In genomic region chr13:25187326-25187710, GRCm38 (mm10) we compare ENCODE assay signal across 8 mouse cellular contexts.
A peak's percentile ranks its signal among the peaks of the same experiment; 100 is the strongest.
DNase-seq lines count a peak whose midpoint lies in the region; ATAC-seq and TF ChIP-seq lines count a peak whose summit lies in the region.

No protein-coding gene starts in this region.

- 9% methylated on average over 6 of the region's 6 CpGs for WGBS in heart, embryonic 10.5 days
- WGBS in embryonic facial prominence, embryonic 14.5 days: 4% methylated on average over 6 of the region's 6 CpGs
- WGBS in stomach, embryonic 15.5 days: 6% methylated on average over 6 of the region's 6 CpGs

- peak overlapping the region; percentile 27; the same call in 1 of the 2 replicates for H3K4me3 ChIP-seq in heart, embryonic 10.5 days
- no peak overlapping the region for H3K4me3 ChIP-seq in CH12.LX (replicated peaks in 1 of 3; ENCODE audit: low read depth in 2 of 3, low read length in 2 of 3, poor library complexity in 1 of 3)
- 0 out of 2 replicates have a peak overlapping the region, but pooled peaks have one; percentile 2 for H3K4me3 ChIP-seq in embryonic facial prominence, embryonic 14.5 days (ENCODE audit: low read depth, low read length)
- no peak overlapping the region for H3K4me3 ChIP-seq in stomach, embryonic 15.5 days (replicated peaks)

- peaks cover 14% of the 10 kb centered on the region; the same call in 1 of the 2 replicates for H3K4me1 ChIP-seq in heart, embryonic 10.5 days
- H3K4me1 ChIP-seq in CH12.LX (ENCODE audit: control insufficient read depth in 1 of 2, insufficient read depth in 2 of 2): peaks cover 3 to 11% of the 10 kb centered on the region in 2 experiments; a peak in 2 of 4 replicates
- H3K4me1 ChIP-seq in embryonic facial prominence, embryonic 14.5 days (ENCODE audit: control insufficient read depth, insufficient read depth, low read length): peaks cover 15% of the 10 kb centered on the region
- no peaks in the 10 kb centered on the region for H3K4me1 ChIP-seq in stomach, embryonic 15.5 days

- peak in 1 of 2 experiments; percentile 63; a peak in 2 of 4 replicates for TF ChIP-seq CTCF in CH12.LX (conservative IDR thresholded peaks at IDR 0.05 in 1 of 2, IDR thresholded peaks at IDR 0.05 in 1 of 2; ENCODE audit: low read depth in 2 of 2, low read length in 2 of 2)

- dilution Hi-C loops in CH12.LX (cut with MboI; ENCODE audit: extremely low pct_ligation_motif_present, extremely low pct_unique_long_range_greater_than_20kb, low sequenced_read_pairs): no loop called here

- H3K27ac ChIP-seq in heart, embryonic 10.5 days: no peak overlapping the region; the same call in 1 of the 2 replicates
- H3K27ac ChIP-seq in CH12.LX (ENCODE audit: insufficient read depth, low read depth): no peak overlapping the region
- H3K27ac ChIP-seq in embryonic facial prominence, embryonic 14.5 days (replicated peaks; ENCODE audit: low read depth, low read length): no peak overlapping the region
- H3K27ac ChIP-seq in stomach, embryonic 15.5 days: no peak overlapping the region

- intact Hi-C loops in left cerebral cortex, postnatal 4 days (cut with DNase I): loop anchor here (10.0 kb wide), 1 partner anchor 747 kb away; no protein-coding TSS in a partner anchor

- no peaks in the 10 kb centered on the region for H3K79me2 ChIP-seq in CH12.LX (replicated peaks; ENCODE audit: control insufficient read depth, extremely low read depth, insufficient read depth, poor library complexity, severe bottlenecking)

- TF ChIP-seq EP300 in CH12.LX (IDR thresholded peaks at IDR 0.05; ENCODE audit: low read length): no peak

- no peak for DNase-seq in heart, embryonic 10.5 days (ENCODE audit: low spot score)
- DNase-seq in heart, adult 8-10 months (ENCODE audit: low spot score): no peak
- DNase-seq in CH12.LX (ENCODE audit: extremely low read depth): peak; percentile 66
- DNase-seq in embryonic facial prominence, embryonic 14.5 days (ENCODE audit: low spot score): peak; percentile 70
- DNase-seq in left cerebral cortex, postnatal 4 days: peak; percentile 5
- DNase-seq in urinary bladder, adult 18-20 months (ENCODE audit: low spot score in 2 of 2): no peak
- no peak for DNase-seq in frontal cortex, postnatal 14 days (ENCODE audit: low spot score in 2 of 2)

- peak; percentile 74 for ATAC-seq in embryonic facial prominence, embryonic 14.5 days (ENCODE audit: low read depth)
- ATAC-seq in stomach, embryonic 15.5 days (ENCODE audit: insufficient read depth, low FRiP score, low read depth): no peak

- no peaks in the 10 kb centered on the region for H3K9me3 ChIP-seq in heart, embryonic 10.5 days
- H3K9me3 ChIP-seq in CH12.LX (replicated peaks; ENCODE audit: low read length): no peaks in the 10 kb centered on the region
- H3K9me3 ChIP-seq in embryonic facial prominence, embryonic 14.5 days (ENCODE audit: control insufficient read depth, low read length): no peaks in the 10 kb centered on the region
- H3K9me3 ChIP-seq in stomach, embryonic 15.5 days: no peaks in the 10 kb centered on the region

- H3K4me2 ChIP-seq in CH12.LX (ENCODE audit: insufficient read depth, low read depth, poor library complexity, severe bottlenecking): peak overlapping the region; percentile 44
- H3K4me2 ChIP-seq in embryonic facial prominence, embryonic 14.5 days (ENCODE audit: low read depth, low read length): peak overlapping the region; percentile 40
- H3K4me2 ChIP-seq in stomach, embryonic 15.5 days: peak overlapping the region; percentile 31; the same call in 1 of the 2 replicates

- peak; percentile 74 for TF ChIP-seq RAD21 in CH12.LX (IDR thresholded peaks at IDR 0.05; ENCODE audit: low read depth, low read length)

- in situ Hi-C loops in CH12.LX (cut with MboI; ENCODE audit: low pct_ligation_motif_present, low pct_unique_long_range_greater_than_20kb, low sequenced_read_pairs): no loop called here

- no peaks in the 10 kb centered on the region for H3K27me3 ChIP-seq in heart, embryonic 10.5 days (ENCODE audit: insufficient read depth, poor library complexity, severe bottlenecking)
- H3K27me3 ChIP-seq in CH12.LX (replicated peaks): no peaks in the 10 kb centered on the region
- H3K27me3 ChIP-seq in embryonic facial prominence, embryonic 14.5 days (replicated peaks; ENCODE audit: control insufficient read depth, insufficient read depth, low read length): no peaks in the 10 kb centered on the region
- no peaks in the 10 kb centered on the region for H3K27me3 ChIP-seq in stomach, embryonic 15.5 days (replicated peaks)

- no peaks in the 10 kb centered on the region for H3K36me3 ChIP-seq in heart, embryonic 10.5 days
- H3K36me3 ChIP-seq in CH12.LX (replicated peaks in 1 of 2; ENCODE audit: control insufficient read depth in 1 of 2, insufficient read depth in 1 of 2, low read length in 1 of 2): no peaks in the 10 kb centered on the region
- H3K36me3 ChIP-seq in embryonic facial prominence, embryonic 14.5 days (ENCODE audit: control insufficient read depth, insufficient read depth, low read length): no peaks in the 10 kb centered on the region
- no peaks in the 10 kb centered on the region for H3K36me3 ChIP-seq in stomach, embryonic 15.5 days

- TF ChIP-seq POLR2A in CH12.LX (IDR thresholded peaks at IDR 0.05; ENCODE audit: low read depth, low read length): no peak

- H3K9ac ChIP-seq in CH12.LX (ENCODE audit: insufficient read depth, low read depth): no peak overlapping the region
- H3K9ac ChIP-seq in embryonic facial prominence, embryonic 14.5 days (ENCODE audit: low read depth, low read length): no peak overlapping the region
- H3K9ac ChIP-seq in stomach, embryonic 15.5 days: no peak overlapping the region

TF ChIP-seq in CH12.LX, 34 proteins besides CTCF, POLR2A, EP300 and RAD21:
- no peak for TF ChIP-seq USF2 (conservative IDR thresholded peaks at IDR 0.05; ENCODE audit: low read depth, low read length)
- TF ChIP-seq ZNF384 (IDR thresholded peaks at IDR 0.05; ENCODE audit: low read depth, low read length): peak; percentile 84
- no peak for TF ChIP-seq NRF1 (IDR thresholded peaks at IDR 0.05; ENCODE audit: low read depth, low read length)
- TF ChIP-seq ZC3H11A (IDR thresholded peaks at IDR 0.05; ENCODE audit: low read depth, low read length): no peak
- TF ChIP-seq BHLHE40 (IDR thresholded peaks at IDR 0.05; ENCODE audit: low read depth, low read length): no peak
- no peak for TF ChIP-seq UBTF (IDR thresholded peaks at IDR 0.05; ENCODE audit: low read depth, low read length)
- no peak for TF ChIP-seq PAX5 (IDR thresholded peaks at IDR 0.05; ENCODE audit: low read length)
- no peak for TF ChIP-seq SIN3A (IDR thresholded peaks at IDR 0.05; ENCODE audit: low read length)
- no peak for TF ChIP-seq MAFK (IDR thresholded peaks at IDR 0.05; ENCODE audit: insufficient replicate concordance, low read length)
- no peak for TF ChIP-seq GABPA (IDR thresholded peaks at IDR 0.05; ENCODE audit: insufficient replicate concordance, low read depth, low read length)
- no peak for TF ChIP-seq TCF12 (IDR thresholded peaks at IDR 0.05; ENCODE audit: low read depth, low read length)
- TF ChIP-seq IRF4 (IDR thresholded peaks at IDR 0.05; ENCODE audit: low read depth, low read length): peak; percentile 50
- TF ChIP-seq MAX (IDR thresholded peaks at IDR 0.05; ENCODE audit: low read length): no peak
- TF ChIP-seq CHD1 (IDR thresholded peaks at IDR 0.05; ENCODE audit: low read depth, low read length): no peak
- TF ChIP-seq HCFC1 (IDR thresholded peaks at IDR 0.05; ENCODE audit: low read depth, low read length): no peak
- no peak for TF ChIP-seq ETS1 (conservative IDR thresholded peaks at IDR 0.05; ENCODE audit: low read depth, low read length)
- TF ChIP-seq NELFE (IDR thresholded peaks at IDR 0.05; ENCODE audit: low read depth, low read length): no peak
- peak; percentile 53 for TF ChIP-seq SMC3 (IDR thresholded peaks at IDR 0.05; ENCODE audit: low read depth, low read length)
- no peak for TF ChIP-seq CHD2 (IDR thresholded peaks at IDR 0.05; ENCODE audit: low read length)
- TF ChIP-seq MXI1 (IDR thresholded peaks at IDR 0.05; ENCODE audit: low read depth, low read length): no peak
TF ChIP-seq in CH12.LX: peak in this region for 3.

Comparison
In these comparisons a context has a peak if more than half of its experiments do, and no peak if none do; other contexts are left out.
1. DNase-seq: peak in CH12.LX (single experiment), embryonic facial prominence, embryonic 14.5 days (single experiment) and left cerebral cortex, postnatal 4 days (single experiment); none in heart, embryonic 10.5 days (single experiment), heart, adult 8-10 months (single experiment), urinary bladder, adult 18-20 months (0 of 2) and frontal cortex, postnatal 14 days (0 of 2).
2. H3K4me3 ChIP-seq: peak in heart, embryonic 10.5 days (single experiment) and embryonic facial prominence, embryonic 14.5 days (single experiment); none in CH12.LX (0 of 3) and stomach, embryonic 15.5 days (single experiment).
3. Peak in every context shown above with its lines, with median percentiles within 50 percentile points of each other: H3K4me2 ChIP-seq.